Mouse (Mus musculus): ENCODE data around the gene Smox. TPM values are rescaled to one million over a fixed set of nuclear protein-coding genes. Genes with fewer than 3 reads are reported as not detected.

The Smox gene
- polyA plus RNA-seq (2017; shearing (Covaris generic)), result 207 TPM

GRCm38 (mm10) chr2:131491196-131491595, at the start of gene Smox:
Gene Smox, plus strand, starts transcription at chr2:131491496.

GRCm38 (mm10) chr2:131561891-131562585, 70.7 kb downstream of the Smox start, which contains the start of gene Adra1d:
Gene Adra1d, minus strand, starts transcription at chr2:131562283.

Other genes with a start within 250 kb of the Smox start
- gene Pank2, start 229.0 kb upstream of the Smox start, polyA plus RNA-seq (2017; shearing (Covaris generic)), result 82.2 TPM
- gene Rnf24, start 138.6 kb upstream of the Smox start, polyA plus RNA-seq (2017; shearing (Covaris generic)), result 5.3 TPM
- gene Adra1d, start 70.8 kb downstream of the Smox start, polyA plus RNA-seq (2017; shearing (Covaris generic)), result not detected

Data from effector memory CD4-positive, alpha-beta T cell, adult 5 months (primary cell).